Mouse (Mus musculus) cerebellum, adult 2 months (tissue): ENCODE results near the gene Pkn3.

Experiments used
- CTCF ChIP-seq: fragments of 200-500 bp; IDR thresholded peaks from 2 replicates; pipeline ENCODE4 v1.5.1; 2011; ENCODE audit warnings: low read depth, mild to moderate bottlenecking, control low read depth, low read length, moderate library complexity, borderline replicate concordance; ENCODE audit not compliant: insufficient read depth
- POLR2A ChIP-seq: fragments of 200-500 bp; IDR thresholded peaks from 2 replicates; pipeline ENCODE4 v1.6.1; 2011; ENCODE audit warnings: low read length, control low read depth, borderline replicate concordance; ENCODE audit not compliant: insufficient read depth

DNA sequence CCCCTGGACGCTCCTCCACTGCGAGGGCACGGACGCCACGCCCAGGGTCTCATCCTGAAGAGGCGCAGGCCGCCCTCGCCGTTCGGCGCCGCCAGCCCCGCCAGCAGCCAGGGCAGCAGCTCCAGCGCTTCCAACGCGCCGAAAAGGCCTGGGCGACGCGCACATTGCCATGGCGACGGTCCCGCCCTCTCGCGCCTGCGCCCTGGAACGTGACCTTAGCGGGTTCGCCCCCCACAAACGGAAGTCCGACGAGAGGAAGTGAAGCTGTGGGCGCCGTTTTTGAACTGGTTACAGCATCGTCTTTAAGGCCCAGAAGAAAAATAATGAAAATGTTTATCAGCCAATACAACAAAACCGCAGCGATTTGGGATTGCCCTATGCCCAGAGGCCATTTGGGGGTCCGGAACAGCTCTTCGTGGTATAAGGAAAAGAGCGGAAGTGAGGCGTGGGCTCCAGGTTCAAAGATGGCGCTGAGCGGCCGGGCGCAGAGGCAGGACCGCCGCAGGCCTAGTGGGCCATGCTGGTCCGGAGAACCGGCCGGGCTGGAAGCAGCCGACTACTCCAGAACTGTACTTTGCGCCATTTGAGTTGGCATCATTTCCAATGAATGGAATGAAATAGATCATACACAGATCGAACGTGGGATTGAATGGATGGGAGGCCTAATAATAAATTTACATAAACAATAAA is 28.6 kb upstream of the Pkn3 start, which contains the start of gene Wdr34:
- TF ChIP-seq CTCF (no peak), POLR2A (peak; percentile 58; the same call in 1 of the 2 replicates)
